Mouse (Mus musculus) layer of hippocampus, postnatal 25 days (tissue): ENCODE measurements at regions not wholly inside any gene's neighbourhood (a gene's known extent, or its start where the extent isn't known, plus 50 kb on each side); places are given as distances from the start of the nearest gene placed in this dataset.

Source experiments
- DNase-seq, 2 experiments: peaks; one replicate each; pipeline ENCODE4 v3.0.0; 2022; ENCODE audit warnings: mixed read lengths in 2 of 2, low spot score in 1 of 2; ENCODE audit errors: extremely low spot score in 1 of 2

- no peak for DNase-seq
Measured at GRCm38 (mm10) chr1:75680366-75680765, 134.3 kb downstream of the Slc4a3 start.

DNA sequence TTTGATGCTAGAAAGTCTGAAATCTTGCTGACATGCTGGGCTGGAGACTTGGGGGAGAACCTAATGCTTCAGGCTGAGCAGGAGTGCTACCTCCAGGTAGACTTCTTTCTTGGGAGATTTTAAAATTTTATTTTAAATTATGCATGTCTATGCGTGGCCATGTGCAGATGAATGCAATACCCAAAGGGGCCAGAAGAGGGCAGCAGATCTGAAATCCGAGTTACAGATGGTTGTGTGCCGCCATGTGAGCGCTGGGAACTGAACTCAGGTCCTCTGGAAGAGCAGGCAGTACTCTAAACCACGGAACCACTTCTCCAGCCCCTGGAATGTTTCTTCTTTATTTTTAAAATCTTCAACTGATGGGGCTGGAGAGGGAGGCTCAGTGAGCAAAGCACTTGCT, 135.8 kb downstream of the Slc4a3 start:
- DNase-seq = no peak

- DNase-seq = no peak
Measured at GRCm38 (mm10) chr1:75692781-75693180, 146.7 kb downstream of the Slc4a3 start.

GRCm38 (mm10) chr1:75693231-75693914, 147.3 kb downstream of the Slc4a3 start:
- DNase-seq = no peak

- DNase-seq = peak; percentile 23 to 27
Measured at GRCm38 (mm10) chr1:75704832-75705650, 159.0 kb downstream of the Slc4a3 start.

- no peak for DNase-seq
Measured at GRCm38 (mm10) chr1:75706126-75706525, 160.1 kb downstream of the Slc4a3 start.

DNA sequence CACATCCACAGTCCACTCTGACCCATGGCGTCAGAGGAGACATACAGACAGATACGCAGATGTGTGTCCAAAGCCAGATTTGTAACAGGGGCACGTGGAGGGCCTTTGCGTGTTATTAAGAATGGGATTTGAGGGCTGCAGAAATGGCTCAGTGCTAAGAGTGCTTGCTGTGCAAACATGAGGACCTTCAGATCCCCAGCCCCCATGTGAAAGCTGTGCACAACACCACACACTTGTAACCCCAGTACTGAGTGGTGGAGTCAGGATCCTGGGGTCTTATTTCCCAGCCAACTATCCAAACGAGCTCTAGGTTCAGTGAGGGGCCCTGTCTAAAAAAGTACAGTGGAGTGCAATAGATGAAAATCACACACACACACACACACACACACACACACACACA, 177.4 kb downstream of the Slc4a3 start:
- DNase-seq = no peak

- no peak for DNase-seq
Measured at GRCm38 (mm10) chr1:75725329-75725728, 179.3 kb downstream of the Slc4a3 start.

- peak; percentile 61 to 66 for DNase-seq
Measured at GRCm38 (mm10) chr1:75728859-75729258, 182.8 kb downstream of the Slc4a3 start.

- no peak for DNase-seq
Measured at GRCm38 (mm10) chr1:75733791-75734190, 187.7 kb downstream of the Slc4a3 start.

DNA sequence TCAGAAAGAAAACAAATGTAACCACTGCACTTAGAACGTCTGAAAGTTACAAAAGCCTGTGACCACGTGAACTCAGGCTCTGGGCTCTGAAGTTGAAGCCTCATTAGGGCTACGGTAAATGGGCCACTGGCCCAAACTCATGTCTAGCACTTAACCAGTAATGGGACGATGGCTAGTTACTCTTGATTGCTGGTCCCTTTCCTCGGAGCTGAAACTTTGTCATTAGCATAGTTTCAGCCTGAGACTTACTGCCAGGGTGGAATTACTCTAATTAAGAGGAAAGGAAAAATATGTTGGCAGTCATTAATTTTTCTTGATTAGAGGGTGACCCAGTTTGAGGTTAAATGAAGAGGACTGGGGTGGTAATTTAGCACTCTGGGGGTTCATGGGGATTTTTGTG, 192.6 kb downstream of the Slc4a3 start:
- DNase-seq = no peak

GRCm38 (mm10) chr1:75749665-75750221, 203.7 kb downstream of the Slc4a3 start:
- DNase-seq = no peak

DNA sequence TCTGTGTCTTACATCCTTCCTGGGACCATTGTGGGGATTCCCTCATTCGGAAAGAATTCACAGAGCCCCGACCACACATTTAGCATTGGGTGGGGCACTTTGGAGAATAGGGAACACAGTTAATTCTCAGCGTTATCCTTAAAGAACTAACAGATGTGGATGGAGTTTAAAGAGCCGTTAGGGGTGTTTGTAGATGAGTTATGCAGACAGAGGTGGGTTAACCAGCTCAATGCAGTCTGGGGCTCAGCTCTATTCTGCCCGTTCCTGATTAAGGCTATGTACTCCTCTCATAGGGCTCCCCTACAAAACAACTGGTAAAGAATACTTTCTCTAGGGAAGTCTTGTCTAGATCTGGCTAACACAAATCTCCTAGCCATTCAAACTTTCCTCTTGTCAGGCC, 226.1 kb downstream of the Slc4a3 start:
- no peak for DNase-seq

GRCm38 (mm10) chr1:75773014-75773413, 226.9 kb downstream of the Slc4a3 start:
- DNase-seq = no peak

DNA sequence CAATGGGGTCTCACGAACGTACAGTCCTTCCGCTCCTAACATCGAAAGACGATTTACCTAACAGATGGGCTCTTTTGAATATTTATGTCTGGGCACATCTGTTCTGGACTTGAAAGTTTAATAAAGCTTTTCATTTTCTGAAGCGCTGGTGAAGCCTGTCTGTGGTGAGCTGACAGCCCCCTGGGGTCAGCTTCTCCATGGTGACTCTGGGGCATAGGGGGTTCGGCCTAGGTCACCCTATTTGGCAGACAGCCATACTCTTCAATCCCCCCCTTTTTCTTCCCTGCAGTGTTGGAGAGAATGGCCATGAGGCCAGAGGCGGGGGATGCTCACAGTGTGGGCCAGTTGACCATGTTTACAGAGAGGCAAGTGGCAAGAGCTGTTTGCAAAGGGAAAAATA, 232.8 kb downstream of the Slc4a3 start:
- no peak for DNase-seq

GRCm38 (mm10) chr1:75783206-75783605, 237.1 kb downstream of the Slc4a3 start:
- DNase-seq = no peak

- no peak for DNase-seq
Measured at GRCm38 (mm10) chr1:75786173-75786820, 240.2 kb downstream of the Slc4a3 start.

DNA sequence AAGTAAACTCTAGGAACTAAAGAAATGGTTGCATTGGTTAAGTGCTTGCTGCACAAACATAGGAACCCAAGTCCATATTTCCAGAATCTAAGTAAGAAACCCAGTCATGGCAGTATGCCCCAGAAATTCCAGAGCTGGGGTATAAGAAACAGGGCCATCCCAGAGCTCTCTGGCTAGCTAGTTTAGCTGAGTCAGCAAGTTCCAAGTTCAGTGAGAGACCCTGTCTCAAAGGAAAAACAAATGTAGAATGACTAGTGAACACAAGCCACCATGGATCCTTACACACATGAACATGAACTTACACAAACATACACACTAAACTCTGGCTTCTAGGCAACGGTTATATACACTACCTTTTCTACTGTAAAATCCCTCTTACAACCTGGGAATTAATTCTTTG, 245.4 kb downstream of the Slc4a3 start:
- DNase-seq = no peak

DNA sequence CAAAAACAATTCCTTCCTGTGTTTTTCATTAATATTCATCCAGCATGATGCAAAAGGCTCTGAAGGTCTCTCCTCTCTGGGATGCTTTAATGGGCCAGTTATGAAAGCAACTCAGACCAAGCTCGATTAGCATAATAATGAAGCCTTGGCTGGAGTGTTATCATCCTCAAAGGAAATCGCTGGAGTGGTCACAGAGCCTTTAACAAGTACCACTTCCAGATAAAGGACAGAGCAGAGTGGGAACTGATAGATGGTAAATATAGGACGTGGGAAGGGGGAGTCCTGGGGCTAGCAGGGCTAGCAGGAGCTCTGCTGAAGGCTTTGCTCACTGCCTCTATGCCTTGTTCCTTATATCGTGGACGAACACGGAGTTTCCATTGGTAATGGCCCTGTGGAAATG, 251.7 kb downstream of the Slc4a3 start:
- no peak for DNase-seq

- no peak for DNase-seq
Measured at GRCm38 (mm10) chr1:75798375-75799099, 252.5 kb downstream of the Slc4a3 start.
